Mouse (Mus musculus): ENCODE data around the gene Ccdc32. TPM values are rescaled to one million over a fixed set of nuclear protein-coding genes. Genes with fewer than 3 reads are reported as not detected.
A peak's percentile ranks its signal among the peaks of the same experiment; 100 is the strongest.

The Ccdc32 gene
- polyA plus RNA-seq, 1 experiment from 2014 or later, result 24.1 TPM

DNA sequence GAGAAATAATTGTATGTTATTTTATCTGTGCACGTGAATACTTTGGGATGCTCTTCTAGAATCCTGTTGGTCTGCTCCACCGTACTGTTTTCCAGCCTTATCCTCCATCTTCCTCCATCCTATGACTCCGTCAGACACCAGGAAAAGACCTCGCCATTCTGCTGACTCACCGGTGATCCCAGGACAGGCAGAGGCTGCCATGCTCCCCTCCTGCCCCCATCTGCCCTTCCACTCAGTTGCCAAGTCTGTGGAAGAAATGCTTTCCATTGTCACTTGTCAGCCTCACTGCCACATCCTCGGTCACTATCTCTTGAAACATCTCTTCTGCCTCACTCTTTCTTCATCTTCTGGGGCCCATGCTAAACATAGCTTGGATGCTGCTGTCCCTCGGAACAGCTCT lies 22.3 kb downstream of the Ccdc32 start:
- H3K27ac ChIP-seq, result no peak overlapping the region
- H3K36me3 ChIP-seq, result no peaks in the 10 kb centered on the region
- no peaks in the 10 kb centered on the region for H3K27me3 ChIP-seq
- WGBS, result 80% methylated on average over 7 of the region's 7 CpGs
- no peak overlapping the region for H3K4me2 ChIP-seq
- no peaks in the 10 kb centered on the region for H3K9me3 ChIP-seq
- no peak for ATAC-seq (ENCODE audit: insufficient number of reproducible peaks, low FRiP score, low TSS enrichment, low read depth)
- no peak overlapping the region for H3K9ac ChIP-seq
- H3K4me1 ChIP-seq, result no peaks in the 10 kb centered on the region
- H3K4me3 ChIP-seq, result no peak overlapping the region

GRCm38 (mm10) chr2:118999025-118999639 lies 30.1 kb downstream of the Ccdc32 start:
- Histone ChIP-seq H3K4me3 (no peak overlapping the region), H3K36me3 (no peaks in the 10 kb centered on the region), H3K4me2 (no peak overlapping the region), H3K9me3 (no peaks in the 10 kb centered on the region), H3K9ac (no peak overlapping the region), H3K27ac (no peak overlapping the region), H3K27me3 (peaks cover 7% of the 10 kb centered on the region; the same call in 1 of the 2 replicates), H3K4me1 (no peaks in the 10 kb centered on the region)
- 67% methylated on average over 3 of the region's 3 CpGs for WGBS
- no peak for ATAC-seq (ENCODE audit: insufficient number of reproducible peaks, low FRiP score, low TSS enrichment, low read depth)

- Histone ChIP-seq H3K9me3 (no peaks in the 10 kb centered on the region), H3K4me2 (no peak overlapping the region), H3K4me3 (no peak overlapping the region), H3K36me3 (no peaks in the 10 kb centered on the region), H3K27me3 (peaks cover 7% of the 10 kb centered on the region; the same call in 1 of the 2 replicates), H3K27ac (no peak overlapping the region), H3K4me1 (no peaks in the 10 kb centered on the region), H3K9ac (no peak overlapping the region)
- WGBS, result 62% methylated on average over 6 of the region's 6 CpGs
- ATAC-seq (ENCODE audit: insufficient number of reproducible peaks, low FRiP score, low TSS enrichment, low read depth), result no peak
Measured at GRCm38 (mm10) chr2:118998115-118998866, 30.9 kb downstream of the Ccdc32 start.

DNA sequence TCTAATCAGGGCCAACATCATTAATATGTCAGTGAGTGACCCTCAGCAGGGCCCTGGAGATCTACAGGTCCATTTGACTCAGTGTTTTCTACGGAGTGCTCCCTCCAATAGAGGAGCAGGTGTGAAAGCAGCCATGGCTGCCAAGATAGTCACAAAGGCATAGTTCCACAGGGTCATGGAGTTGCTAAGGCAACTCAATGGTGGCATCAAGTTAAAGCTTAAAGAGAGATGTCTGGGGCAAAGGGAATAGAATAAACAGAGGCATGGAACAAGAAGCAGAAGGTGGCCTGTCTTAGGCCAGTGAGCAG lies 32.4 kb downstream of the Ccdc32 start:
- ATAC-seq (ENCODE audit: insufficient number of reproducible peaks, low FRiP score, low TSS enrichment, low read depth), result no peak
- H3K27ac ChIP-seq, result no peak overlapping the region
- H3K9me3 ChIP-seq, result no peaks in the 10 kb centered on the region
- WGBS, result 58% methylated on average over 1 of the region's 1 CpGs
- H3K9ac ChIP-seq, result no peak overlapping the region
- no peak overlapping the region for H3K4me2 ChIP-seq
- no peaks in the 10 kb centered on the region for H3K36me3 ChIP-seq
- H3K27me3 ChIP-seq, result peaks cover 7% of the 10 kb centered on the region; the same call in 1 of the 2 replicates
- H3K4me1 ChIP-seq, result no peaks in the 10 kb centered on the region
- no peak overlapping the region for H3K4me3 ChIP-seq

DNA sequence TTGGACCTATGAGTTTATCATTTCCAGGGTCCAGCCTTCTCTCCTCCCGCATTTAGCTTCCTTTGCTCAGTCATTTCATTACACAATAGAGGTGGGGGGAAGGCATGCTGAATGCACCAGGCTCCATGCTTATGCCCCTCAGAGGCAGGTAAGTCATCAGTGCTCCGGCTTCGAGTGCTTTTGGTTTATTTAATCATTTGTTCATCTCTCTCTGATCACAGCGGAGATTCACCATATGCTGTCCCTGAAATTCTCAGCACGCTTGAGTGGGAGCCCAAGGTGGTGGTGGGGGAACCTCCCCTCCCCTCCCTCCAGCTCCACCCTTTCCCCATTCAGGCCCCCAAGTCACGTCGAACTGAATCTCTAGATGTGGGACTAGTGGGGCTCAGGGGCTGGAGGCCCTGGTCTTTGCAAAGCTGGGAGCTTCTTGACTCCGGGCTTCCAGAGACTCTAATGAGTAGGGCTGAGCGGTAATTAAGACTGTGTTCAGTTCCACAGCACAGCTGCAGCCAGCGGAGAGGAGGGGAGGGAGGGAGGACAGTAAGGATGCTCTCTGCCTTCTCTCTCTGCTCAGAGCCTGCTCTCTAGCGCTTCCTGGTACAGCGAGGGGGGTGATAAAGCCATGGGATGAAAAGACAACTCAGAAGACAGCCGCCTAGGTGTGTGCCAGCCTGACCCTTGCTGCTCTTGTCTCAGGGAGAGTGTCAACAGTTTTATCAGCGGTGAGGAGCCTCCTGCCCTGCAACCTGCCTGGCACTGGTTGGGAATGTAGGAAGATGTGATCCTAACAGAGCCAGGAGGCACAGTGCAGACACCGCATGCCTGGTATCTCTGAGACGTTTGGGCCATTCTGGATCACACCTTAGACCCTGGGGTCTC lies 33.0 kb downstream of the Ccdc32 start:
- Histone ChIP-seq H3K9ac (no peak overlapping the region), H3K4me2 (no peak overlapping the region), H3K4me1 (no peaks in the 10 kb centered on the region), H3K9me3 (no peaks in the 10 kb centered on the region), H3K27ac (no peak overlapping the region), H3K36me3 (no peaks in the 10 kb centered on the region), H3K27me3 (peaks cover 7% of the 10 kb centered on the region; the same call in 1 of the 2 replicates), H3K4me3 (no peak overlapping the region)
- ATAC-seq (ENCODE audit: insufficient number of reproducible peaks, low FRiP score, low TSS enrichment, low read depth), result no peak
- 37% methylated on average over 16 of the region's 16 CpGs for WGBS

DNA sequence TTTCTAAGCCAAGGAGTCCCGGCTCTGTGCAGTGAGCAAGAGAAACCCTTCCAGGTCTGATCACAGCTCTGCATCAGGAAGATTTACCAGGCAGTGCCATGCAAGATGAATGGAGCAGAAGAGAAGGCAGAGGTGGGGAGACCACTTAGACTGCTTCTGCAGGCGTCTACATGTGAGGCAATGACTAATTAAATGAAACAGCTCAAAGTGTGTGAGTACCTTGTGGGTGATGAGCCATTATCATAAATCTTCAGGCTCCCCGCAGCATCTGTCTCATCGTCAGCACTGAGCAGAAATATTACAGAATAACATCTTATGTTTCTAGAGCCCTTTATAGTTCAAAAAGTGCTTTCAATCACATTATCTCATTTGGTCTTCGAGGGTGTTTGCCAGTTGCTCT lies 33.7 kb downstream of the Ccdc32 start:
- H3K36me3 ChIP-seq, result no peaks in the 10 kb centered on the region
- WGBS, result 47% methylated on average over 5 of the region's 5 CpGs
- ATAC-seq (ENCODE audit: insufficient number of reproducible peaks, low FRiP score, low TSS enrichment, low read depth), result no peak

GRCm38 (mm10) chr2:118983812-118984211 lies 45.4 kb downstream of the Ccdc32 start:
- 65% methylated on average over 8 of the region's 8 CpGs for WGBS
- Histone ChIP-seq H3K9ac (no peak overlapping the region), H3K4me1 (no peaks in the 10 kb centered on the region), H3K36me3 (no peaks in the 10 kb centered on the region), H3K9me3 (no peaks in the 10 kb centered on the region), H3K27ac (no peak overlapping the region), H3K4me2 (no peak overlapping the region), H3K27me3 (no peaks in the 10 kb centered on the region), H3K4me3 (no peak overlapping the region)
- ATAC-seq (ENCODE audit: insufficient number of reproducible peaks, low FRiP score, low TSS enrichment, low read depth), result no peak

More for the DNA sequence above, 33.7 kb downstream of the Ccdc32 start:
- Histone ChIP-seq H3K4me1 (no peaks in the 10 kb centered on the region), H3K9ac (no peak overlapping the region), H3K27me3 (peaks cover 7% of the 10 kb centered on the region; the same call in 1 of the 2 replicates), H3K4me3 (no peak overlapping the region), H3K4me2 (no peak overlapping the region), H3K9me3 (no peaks in the 10 kb centered on the region), H3K27ac (no peak overlapping the region)

- no peaks in the 10 kb centered on the region for H3K9me3 ChIP-seq
- H3K4me1 ChIP-seq, result peaks cover 4% of the 10 kb centered on the region
- no peak overlapping the region for H3K4me3 ChIP-seq
- H3K36me3 ChIP-seq, result no peaks in the 10 kb centered on the region
- no peak overlapping the region for H3K9ac ChIP-seq
- 69% methylated on average over 6 of the region's 6 CpGs for WGBS
- H3K4me2 ChIP-seq, result no peak overlapping the region
- no peak overlapping the region for H3K27ac ChIP-seq
- H3K27me3 ChIP-seq, result peaks cover 17% of the 10 kb centered on the region
- no peak for ATAC-seq (ENCODE audit: insufficient number of reproducible peaks, low FRiP score, low TSS enrichment, low read depth)
Measured at GRCm38 (mm10) chr2:118980841-118981240, 48.4 kb downstream of the Ccdc32 start.

- ATAC-seq (ENCODE audit: insufficient number of reproducible peaks, low FRiP score, low TSS enrichment, low read depth), result no peak
- peaks cover 38% of the 10 kb centered on the region for H3K27me3 ChIP-seq
Measured at GRCm38 (mm10) chr2:118978064-118978463, 51.1 kb downstream of the Ccdc32 start.

DNA sequence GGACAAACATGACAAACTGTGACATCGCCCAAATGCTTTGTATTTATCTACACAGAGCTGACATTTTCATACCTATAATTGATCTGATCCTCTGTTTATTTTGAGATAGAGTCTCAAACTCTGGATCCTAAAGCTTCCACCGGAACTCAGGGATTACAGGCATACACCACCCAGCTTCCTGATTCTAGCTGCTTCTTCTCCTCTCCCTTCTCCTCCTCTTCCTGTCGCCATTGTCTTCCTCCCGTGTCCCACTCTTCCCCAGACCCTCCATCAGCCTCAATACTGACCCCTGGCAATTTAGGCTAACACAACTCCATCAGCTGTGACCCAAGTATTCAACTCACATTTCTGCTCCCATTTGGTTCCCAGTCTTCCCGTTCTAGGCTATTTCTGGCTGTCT lies 52.3 kb downstream of the Ccdc32 start:
- peak overlapping the region; percentile 61; the same call in 1 of the 2 replicates for H3K9ac ChIP-seq
- ATAC-seq (ENCODE audit: insufficient number of reproducible peaks, low FRiP score, low TSS enrichment, low read depth), result no peak
- H3K36me3 ChIP-seq, result no peaks in the 10 kb centered on the region
- WGBS, result 18% methylated on average over 5 of the region's 5 CpGs
- H3K27ac ChIP-seq, result no peak overlapping the region
- peaks cover 38% of the 10 kb centered on the region for H3K27me3 ChIP-seq
- H3K4me2 ChIP-seq, result peak overlapping the region; percentile 92
- no peaks in the 10 kb centered on the region for H3K9me3 ChIP-seq
- H3K4me3 ChIP-seq, result peak overlapping the region; percentile 55
- peaks cover 15% of the 10 kb centered on the region for H3K4me1 ChIP-seq

More at GRCm38 (mm10) chr2:118978064-118978463, 51.1 kb downstream of the Ccdc32 start:
- Histone ChIP-seq H3K9me3 (no peaks in the 10 kb centered on the region), H3K36me3 (no peaks in the 10 kb centered on the region), H3K4me3 (no peak overlapping the region), H3K4me1 (peaks cover 10% of the 10 kb centered on the region), H3K4me2 (no peak overlapping the region), H3K9ac (no peak overlapping the region), H3K27ac (no peak overlapping the region)
- 32% methylated on average over 6 of the region's 6 CpGs for WGBS

- Histone ChIP-seq H3K9me3 (no peaks in the 10 kb centered on the region), H3K27me3 (peaks cover 38% of the 10 kb centered on the region), H3K4me2 (peak overlapping the region; percentile 92), H3K4me1 (peaks cover 15% of the 10 kb centered on the region), H3K4me3 (peak overlapping the region; percentile 55), H3K27ac (no peak overlapping the region), H3K36me3 (no peaks in the 10 kb centered on the region), H3K9ac (peak overlapping the region; percentile 61)
- peak; percentile 84 for ATAC-seq (ENCODE audit: insufficient number of reproducible peaks, low FRiP score, low TSS enrichment, low read depth)
- WGBS, result 1% methylated on average over 57 of the region's 57 CpGs
Measured at GRCm38 (mm10) chr2:118976282-118976929, 52.8 kb downstream of the Ccdc32 start.
